Mouse (Mus musculus): Measurements from ENCODE around the gene Ubqln4.
"Not testable (repeated sequence)": the region's sequence is repeated elsewhere in the genome, so short reads cannot be mapped to it uniquely, and the experiment has no call there.

Ubqln4 gene

DNA sequence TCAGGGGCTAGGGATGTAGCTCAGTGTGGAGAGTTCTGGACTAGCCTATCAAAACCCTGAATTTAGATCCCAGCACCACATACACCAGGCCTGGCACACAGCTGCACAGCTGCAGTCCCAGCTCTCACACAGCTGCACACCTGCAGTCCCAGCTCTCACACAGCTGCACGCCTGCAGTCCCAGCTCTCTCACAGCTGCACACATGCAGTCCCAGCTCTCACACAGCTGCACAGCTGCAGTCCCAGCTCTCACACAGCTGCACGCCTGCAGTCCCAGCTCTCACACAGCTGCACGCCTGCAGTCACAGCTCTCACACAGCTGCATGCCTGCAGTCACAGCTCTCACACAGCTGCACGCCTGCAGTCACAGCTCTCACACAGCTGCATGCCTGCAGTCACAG, 43.0 kb downstream of the Ubqln4 start:
- not testable (repeated sequence) for DNase-seq (ENCODE audit: low read depth, low spot score)

DNA sequence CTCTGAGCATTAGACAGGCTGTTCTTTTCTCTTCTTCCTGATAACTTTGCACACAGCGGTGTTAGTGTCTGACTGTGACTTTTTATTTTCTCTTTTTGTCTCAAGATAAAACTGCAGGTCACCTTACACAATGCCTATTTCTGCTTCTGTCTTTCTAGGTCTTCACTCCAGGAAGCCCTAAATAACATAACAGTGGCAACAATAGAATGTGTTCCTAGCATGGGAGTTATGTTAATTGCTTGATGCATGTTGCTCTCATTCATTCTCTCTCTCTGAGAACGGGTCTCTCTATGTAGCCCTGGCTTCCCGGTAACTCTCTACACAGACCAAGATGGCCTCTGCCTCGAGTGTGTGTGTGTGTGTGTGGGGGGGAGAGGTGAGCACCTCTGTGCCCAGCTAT, 48.9 kb downstream of the Ubqln4 start:
- DNase-seq (ENCODE audit: low read depth, low spot score) = peak; percentile 60

DNA sequence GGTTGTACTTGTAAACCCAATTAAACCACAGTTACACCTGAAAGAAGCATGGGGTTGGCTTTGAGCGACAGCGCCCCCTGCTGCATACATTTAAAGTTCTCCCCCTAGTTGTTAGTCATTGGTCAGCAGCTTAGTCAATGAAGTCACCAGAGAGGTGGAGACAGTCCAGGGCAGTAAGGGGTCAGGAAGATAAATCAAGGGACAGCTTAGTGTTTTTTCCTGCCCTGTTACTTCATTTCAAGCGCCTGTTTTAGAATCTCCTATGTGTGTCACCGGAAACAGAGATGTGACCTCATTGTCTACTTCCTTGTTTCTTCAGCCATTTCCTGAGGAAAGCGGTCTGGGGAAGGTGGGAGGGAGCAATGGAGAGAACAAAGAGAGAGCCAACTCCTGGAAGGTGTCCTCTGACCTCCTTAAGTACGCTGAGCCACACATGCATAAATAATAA, 50.2 kb downstream of the Ubqln4 start:
- peak; percentile 92 for DNase-seq (ENCODE audit: low read depth, low spot score)

DNA sequence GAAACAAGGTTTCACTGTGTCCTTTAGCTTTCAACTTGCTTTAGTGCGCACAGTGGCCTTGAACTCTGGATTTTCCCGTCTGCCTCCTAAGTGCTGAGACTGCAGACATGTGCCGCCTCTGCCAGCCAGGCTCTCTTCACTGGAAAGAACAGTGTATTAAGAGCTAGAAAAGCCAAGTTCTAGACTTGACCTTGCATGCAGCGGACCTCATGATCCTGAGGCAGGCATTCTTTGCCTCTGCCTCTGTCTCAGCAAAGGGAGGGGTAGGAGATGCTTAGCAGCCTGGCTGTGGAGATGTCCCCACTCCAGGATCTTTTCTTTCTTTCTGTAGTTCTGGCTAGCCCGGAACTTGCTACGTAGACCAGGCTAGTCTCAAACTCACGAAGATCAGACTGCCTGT, 51.3 kb downstream of the Ubqln4 start:
- DNase-seq (ENCODE audit: low read depth, low spot score) = no peak

DNA sequence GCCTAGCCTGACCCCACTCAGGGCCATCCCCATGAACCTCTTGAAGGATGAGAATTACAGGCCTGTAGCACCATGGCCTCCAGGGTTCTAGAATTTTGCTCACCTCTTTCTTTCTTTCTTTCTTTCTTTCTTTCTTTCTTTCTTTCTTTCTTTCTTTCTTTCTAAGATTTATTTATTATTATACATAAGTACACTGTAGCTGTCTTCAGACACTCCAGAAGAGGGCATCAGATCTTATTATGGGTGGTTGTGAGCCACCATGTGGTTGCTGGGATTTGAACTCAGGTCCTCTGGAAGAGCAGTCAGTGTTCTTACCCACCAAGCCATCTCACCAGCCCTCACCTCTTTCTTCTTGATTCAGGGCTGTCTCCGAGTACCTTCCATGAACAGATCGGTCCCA, 52.1 kb downstream of the Ubqln4 start, which contains the start of gene Arhgef2:
TSS of gene Arhgef2 (plus strand) at position 301 of the 400 bp plus-strand sequence.
- not testable (repeated sequence) for DNase-seq (ENCODE audit: low read depth, low spot score)

DNA sequence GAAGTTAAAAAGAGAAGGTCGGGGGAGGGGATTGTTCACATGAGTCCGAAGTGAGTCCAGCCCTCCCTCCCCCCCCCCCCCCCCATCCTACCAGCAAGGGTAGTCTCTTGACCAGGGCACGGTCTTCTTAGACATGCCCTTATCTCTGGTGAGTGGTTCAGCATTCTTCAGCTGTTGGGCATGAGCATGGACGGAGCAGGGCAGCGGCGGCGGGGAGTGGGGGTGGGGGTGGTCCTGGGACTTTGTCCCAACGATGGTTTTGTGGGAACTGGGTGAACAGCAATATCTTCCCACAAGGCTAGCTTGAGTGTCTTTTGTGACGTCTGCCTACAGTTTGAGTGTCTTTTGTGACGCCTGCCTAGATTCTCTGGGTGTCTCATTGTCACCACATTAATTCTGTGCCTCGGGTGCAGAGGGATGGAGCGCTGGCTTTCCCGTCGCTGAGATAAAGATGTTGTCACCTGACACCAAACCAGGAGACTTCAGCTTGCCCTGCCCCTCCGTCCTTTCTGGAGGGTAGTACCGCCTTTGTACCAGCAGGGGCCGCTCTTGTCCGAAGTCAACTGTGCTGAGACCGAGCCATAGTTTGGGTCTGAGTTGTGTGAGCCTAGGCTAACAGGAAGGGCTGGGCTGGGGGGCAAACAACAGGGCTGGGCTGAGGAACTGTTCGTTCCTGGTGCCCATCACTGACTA, 53.7 kb downstream of the Ubqln4 start:
- peak; percentile 96 for DNase-seq (ENCODE audit: low read depth, low spot score)

DNA sequence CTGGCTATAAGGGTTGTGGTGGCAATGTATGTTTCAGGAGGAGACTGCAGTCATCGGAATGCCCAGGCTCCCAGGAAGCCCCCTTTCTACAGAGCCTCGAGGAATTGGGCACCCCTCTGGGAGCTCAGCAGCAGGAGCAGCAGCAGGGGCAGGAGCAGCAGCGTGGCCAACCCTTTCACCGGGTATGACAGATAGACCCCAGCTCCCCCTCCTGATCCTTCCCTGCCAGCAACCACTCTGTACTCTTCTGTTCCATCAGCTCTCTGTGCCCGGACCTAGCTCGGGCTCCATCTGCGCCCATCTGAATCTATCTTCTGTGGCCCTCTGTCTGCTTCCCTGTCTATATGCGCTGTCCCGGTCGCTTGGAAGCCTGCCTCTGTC, 54.2 kb downstream of the Ubqln4 start:
- no peak for DNase-seq (ENCODE audit: low read depth, low spot score)

DNA sequence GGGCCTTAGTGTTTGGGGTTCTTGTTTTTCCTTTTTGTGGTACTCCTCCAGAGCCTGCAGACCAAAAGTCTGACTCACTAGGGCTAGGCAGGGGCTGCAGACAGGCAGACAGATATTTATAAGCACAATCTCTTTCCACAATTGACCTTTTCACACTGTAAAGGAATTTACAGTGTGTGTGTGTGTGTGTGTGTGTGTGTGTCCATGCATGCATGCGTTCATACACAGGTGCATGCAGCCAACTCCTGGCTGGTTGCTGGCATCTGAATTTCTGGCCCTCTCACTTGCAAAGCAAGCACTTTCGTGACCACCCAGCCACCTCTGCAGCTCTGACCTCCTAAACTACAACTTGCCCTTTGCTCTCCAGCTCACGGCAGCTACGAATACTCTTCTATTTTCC, 55.5 kb downstream of the Ubqln4 start:
- DNase-seq (ENCODE audit: low read depth, low spot score) = no peak

DNA sequence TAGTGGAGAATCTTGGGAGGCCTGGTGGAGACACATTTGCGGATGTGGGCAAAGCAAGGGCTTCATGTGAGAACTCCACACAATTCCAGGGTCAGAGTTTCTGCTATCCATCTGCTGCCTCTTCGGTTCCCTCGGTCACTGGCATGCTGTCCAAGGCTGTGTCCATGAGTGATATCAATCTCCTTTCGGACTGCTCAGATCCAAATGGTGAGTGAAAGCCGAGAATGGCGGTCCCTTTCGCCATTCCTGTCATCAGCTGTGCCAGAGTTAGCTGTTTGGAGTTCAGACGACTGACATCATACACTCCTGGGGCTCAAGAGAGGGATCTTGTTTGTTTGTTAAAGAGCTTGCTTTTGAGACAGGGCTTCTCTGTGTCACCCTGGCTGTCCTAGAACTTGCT, 60.9 kb downstream of the Ubqln4 start:
- DNase-seq (ENCODE audit: low read depth, low spot score) = no peak

DNA sequence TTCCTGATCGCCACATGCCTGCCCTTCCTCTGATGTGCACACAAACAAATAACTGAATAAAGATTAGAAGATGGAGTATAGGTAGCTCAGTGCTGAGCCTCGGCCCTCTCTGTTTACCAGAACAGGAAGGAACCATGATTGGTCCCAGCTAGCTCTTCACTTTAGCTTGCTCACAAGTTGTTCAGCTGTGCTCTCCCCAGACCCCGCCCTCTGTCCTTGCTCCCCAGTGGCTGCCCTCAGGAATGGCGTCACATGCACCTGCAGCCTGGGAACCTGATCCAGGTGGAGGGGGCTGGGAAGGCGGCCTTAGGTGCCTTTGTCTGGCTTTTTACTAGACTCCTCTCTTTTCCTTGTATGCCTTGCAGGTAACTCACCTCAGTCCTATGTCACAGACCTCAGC, 61.6 kb downstream of the Ubqln4 start:
- DNase-seq (ENCODE audit: low read depth, low spot score) = peak; percentile 57

DNA sequence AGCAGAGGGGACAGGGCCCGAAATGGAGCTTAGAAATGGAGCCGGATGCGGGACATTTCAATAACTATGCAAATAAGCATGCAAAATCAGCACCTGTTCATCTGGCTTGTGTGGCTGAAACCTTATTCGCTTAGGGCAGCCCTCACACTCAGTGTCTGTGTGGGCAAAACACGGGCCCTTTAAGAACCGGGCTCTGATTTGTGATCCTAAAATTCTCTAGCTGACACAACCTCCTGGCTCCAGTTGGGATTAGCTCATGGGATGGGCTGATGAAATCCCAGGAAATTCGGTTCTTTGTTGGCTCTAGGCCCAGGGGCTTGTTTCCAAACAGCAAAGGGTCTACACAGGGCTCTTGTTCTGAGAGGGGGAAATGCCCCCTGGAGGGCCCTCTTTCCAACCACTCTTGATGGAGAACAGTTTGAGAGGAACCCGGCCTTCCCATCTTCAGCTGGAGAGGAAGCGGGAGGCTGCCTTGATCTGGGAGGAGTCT, 62.4 kb downstream of the Ubqln4 start:
- DNase-seq (ENCODE audit: low read depth, low spot score) = no peak

DNA sequence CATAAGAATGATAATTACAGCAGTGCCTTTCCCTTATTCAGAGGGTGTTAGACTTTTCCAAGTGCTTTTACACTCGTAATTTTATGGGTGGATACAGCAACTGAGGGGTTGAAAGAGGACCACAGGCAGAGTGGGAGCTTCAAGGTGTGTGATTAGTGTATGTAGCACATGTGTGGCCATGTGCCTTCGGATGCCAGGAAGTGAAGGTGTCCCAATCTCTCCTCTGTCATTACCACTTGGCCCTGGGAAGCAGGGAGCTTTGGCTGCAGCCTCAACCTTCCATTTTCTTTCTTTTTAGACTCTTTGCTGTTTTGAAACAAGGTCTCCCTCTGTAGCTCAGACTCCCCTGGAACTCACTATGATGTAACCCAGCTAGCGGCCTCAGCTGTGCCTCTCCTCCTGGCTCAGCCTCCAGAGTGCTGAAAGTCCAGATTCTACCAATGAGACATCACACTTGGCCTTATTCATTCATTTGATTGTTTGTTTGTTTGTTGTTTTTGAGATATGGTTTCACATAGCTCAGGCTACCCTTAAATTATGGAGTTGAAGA, 63.5 kb downstream of the Ubqln4 start:
- no peak for DNase-seq (ENCODE audit: low read depth, low spot score)

DNA sequence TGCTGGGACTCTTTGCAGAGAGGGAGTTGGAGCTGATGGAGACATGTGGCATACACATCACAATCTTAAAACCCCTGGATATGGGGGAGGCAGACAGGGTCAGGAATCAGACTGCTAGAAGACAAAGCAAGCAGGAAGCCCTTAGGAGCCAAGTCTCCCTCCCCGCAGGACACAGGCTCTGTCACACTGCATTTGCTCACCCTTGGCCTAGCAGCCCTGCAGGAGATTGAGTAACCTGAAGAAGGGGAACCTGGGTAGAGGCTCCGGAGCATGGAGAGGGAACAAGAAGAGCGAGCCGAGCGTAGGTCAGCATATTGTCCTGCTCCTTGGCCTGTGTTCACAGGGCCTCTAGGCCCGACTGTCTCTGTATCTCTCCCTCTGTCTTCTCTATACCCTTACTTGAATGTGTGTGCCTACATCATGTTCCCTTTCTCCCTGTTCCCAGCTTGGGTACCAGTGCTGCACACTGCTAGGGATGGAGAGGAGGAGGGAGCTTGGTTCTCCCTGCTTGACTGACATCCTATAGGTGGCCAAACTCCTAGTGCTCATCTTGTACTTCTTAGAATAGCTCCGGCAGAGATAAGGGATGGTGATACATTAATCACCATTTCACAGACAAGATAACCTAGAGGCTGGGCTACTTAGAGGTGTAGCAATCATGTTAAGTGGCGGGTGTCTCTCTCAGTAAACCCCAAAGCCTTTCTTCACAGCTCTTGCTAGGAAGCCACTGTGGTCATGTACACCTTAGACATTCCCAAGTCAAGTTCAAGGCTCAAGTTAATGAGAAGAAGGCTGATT, 64.7 kb downstream of the Ubqln4 start:
- DNase-seq (ENCODE audit: low read depth, low spot score) = no peak
